Mouse (Mus musculus) MN1 (cell line): Measurements from ENCODE around the gene Zcchc24.
A peak's percentile ranks its signal among the peaks of the same experiment; 100 is the strongest.

ENCODE experiments used
- DNase-seq: peaks from one replicate; pipeline ENCODE4 v3.0.0-alpha.2; 2016; ENCODE audit warnings: low spot score

The Zcchc24 gene

GRCm38 (mm10) chr14:25776294-25776693 is 7.5 kb upstream of the Zcchc24 start:
- no peak for DNase-seq

DNA sequence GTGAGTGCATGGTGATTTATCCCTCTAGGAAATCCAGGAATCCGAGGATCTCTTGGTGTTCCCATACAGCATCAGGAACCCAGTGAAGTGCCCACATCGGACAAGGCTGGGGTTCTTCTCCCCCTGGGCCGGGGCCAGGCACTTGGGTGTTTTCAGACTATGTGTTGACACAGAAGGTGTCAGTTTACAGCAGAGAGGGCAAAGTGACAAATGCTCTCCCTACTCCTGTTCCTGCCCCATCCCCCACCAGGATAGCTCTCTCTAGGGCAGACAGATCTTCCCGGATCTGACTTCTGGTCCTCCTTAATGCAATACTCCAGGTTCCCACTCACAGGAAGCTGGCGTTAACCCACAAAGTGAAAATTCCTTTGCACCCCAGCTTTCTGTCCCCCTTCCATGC is 5.3 kb upstream of the Zcchc24 start:
- no peak for DNase-seq

GRCm38 (mm10) chr14:25773039-25773438 is 4.2 kb upstream of the Zcchc24 start:
- no peak for DNase-seq

GRCm38 (mm10) chr14:25769626-25770306 is 927 bp upstream of the Zcchc24 start:
- DNase-seq: no peak

DNA sequence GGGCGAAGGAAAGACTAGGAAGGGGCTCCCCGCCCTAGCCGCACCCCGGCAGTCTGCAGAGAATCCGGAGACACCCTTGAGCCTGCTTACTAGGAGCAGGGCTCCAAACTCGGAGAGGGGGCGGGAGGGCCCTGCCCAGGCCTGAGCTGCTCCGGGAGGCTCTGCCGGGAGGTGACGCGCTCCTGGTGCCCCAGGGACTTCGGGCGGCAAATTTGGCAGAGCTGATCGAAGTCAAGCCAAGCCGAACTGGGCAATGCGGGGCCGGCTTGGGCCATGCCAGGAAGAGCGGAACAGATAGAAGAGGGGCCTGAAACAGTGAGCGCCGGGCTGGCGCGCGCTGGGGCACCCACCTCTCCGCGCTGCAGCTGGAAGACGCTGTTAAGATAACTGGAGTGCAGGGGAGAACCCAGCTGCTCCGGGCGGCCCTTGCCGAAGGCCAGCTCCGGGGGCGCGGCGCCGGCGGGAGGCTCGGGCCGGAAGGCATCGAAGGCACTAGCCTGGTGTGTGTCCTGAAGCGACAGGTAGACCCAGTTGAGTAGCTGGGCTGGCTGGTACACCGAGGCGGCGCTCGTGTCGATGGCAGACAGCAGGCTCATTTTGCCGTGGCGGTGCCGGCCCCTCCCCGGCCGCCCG is 462 bp downstream of the Zcchc24 start:
- DNase-seq: peak; percentile 60

- no peak for DNase-seq
Observed at GRCm38 (mm10) chr14:25767725-25768203, 1.1 kb downstream of the Zcchc24 start.

- DNase-seq: no peak
Observed at GRCm38 (mm10) chr14:25766441-25766840, 2.4 kb downstream of the Zcchc24 start.

GRCm38 (mm10) chr14:25765921-25766320 is 2.9 kb downstream of the Zcchc24 start:
- no peak for DNase-seq

GRCm38 (mm10) chr14:25765146-25765545 is 3.7 kb downstream of the Zcchc24 start:
- DNase-seq: no peak

GRCm38 (mm10) chr14:25761184-25761583 is 7.7 kb downstream of the Zcchc24 start:
- no peak for DNase-seq

DNA sequence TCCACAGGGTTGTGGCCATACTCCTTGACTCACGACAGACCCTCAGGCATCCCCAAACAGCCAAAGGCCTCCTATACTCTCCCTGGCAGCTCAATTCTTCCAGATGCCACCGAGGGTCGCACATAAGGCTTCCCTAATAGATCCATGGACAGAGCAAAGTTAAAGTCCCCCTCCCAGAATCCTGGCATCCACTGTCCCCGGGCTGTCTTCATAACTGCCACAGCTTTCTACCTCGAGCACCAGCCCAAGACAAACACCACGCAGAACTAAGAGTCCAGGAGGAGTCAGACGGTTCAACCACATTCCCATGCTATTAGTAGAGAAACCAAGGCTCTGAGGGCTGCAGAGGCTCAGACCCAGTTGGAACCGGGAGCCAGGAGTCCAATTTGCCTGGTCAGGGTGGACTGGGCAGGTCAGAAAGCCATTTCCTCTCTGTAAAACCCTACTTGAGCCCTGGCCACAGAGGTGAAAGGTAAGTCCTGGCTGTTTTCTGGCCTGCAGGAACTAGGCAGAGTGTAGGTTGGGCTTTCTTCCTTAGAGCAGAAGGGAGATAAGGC is 8.8 kb downstream of the Zcchc24 start:
- DNase-seq: no peak

DNA sequence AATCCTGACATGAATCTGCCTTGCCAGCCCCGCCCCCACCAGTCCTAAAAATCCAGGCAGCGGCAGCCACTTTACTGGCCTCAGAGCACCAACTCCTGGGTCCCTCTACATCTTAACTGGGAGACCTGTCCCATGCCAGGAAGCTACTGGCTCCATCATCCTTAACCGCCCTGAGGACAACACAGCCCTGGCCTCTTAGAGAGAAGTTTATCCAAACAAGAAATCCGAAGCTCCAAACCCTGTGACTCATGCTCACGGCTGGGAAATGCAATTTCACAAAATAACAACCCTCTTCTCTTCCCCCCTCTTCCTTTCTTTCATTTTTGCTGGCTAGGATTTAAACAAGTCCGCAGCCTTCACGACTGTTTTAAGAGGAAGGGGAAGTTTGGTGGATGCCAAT is 9.3 kb downstream of the Zcchc24 start:
- no peak for DNase-seq

DNA sequence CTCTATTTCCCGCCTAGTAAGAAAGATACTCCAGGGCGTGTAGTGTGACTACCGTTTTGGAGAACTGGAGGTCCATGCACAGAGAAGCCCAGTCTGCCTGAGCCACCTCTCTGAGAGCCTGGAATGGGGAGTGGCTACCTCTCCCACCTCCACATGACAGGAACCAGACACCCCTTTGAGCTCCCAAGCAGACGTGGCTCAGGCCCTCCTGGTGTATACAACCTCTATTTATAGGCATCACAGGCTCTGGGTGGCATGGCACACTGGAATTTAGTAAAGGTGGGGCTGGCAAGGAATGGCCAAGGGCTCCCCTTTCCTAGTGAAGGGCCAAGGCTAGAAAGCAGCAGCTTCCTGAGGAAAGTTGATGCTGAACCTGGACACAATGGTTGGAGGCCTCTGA is 10.9 kb downstream of the Zcchc24 start:
- DNase-seq: no peak

DNA sequence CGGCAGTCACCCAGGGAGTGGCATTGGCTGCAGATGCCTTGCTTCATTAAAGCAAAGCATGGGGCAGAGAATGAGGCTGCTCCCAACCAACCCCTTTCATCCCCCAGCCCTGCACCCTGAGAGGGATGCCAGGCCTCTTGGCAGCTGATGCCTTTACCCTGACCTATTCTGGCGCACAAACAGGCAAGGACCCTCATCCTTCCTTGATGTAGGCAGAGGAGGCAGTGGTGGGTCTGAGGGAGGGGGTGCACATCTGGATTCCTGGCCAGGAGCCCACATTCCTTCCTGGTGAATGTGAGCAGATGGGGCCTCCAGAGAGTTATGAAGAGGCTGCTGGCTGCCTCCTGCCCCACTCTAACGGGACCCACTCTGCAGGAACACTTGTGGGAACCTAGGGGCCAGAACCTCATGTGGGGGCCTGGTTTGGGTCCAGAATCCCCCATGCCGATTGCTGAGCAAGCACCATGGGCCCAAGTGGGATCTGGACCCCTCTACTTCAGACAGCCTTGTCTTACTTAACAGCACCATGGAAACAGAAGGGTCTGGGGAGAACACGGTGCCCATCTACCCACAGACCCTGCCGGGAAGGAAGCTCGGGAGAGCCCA is 12.4 kb downstream of the Zcchc24 start:
- no peak for DNase-seq

GRCm38 (mm10) chr14:25755541-25755940 is 13.3 kb downstream of the Zcchc24 start:
- DNase-seq: no peak

GRCm38 (mm10) chr14:25754531-25755484 is 14.0 kb downstream of the Zcchc24 start:
- no peak for DNase-seq

GRCm38 (mm10) chr14:25753021-25753420 is 15.8 kb downstream of the Zcchc24 start:
- no peak for DNase-seq

DNA sequence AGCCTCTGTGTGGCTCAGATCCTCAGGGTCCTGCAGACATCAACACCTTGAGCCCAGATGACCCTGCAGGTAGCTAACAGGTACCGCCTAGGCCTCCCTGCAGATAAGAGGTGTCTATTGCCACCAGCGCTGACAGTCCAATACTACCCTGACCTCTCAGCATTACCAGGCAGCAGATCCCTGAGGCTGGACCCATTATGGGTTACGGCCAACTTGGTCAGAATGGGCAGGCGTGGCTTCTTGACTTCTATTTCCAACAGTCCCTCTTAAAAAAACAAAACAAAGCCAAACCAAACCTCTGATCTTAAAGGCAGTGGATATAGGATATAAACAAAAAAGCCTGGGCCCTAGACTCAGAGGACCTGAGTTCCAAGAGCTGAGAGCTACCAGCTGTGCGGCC is 17.8 kb downstream of the Zcchc24 start:
- DNase-seq: no peak

DNA sequence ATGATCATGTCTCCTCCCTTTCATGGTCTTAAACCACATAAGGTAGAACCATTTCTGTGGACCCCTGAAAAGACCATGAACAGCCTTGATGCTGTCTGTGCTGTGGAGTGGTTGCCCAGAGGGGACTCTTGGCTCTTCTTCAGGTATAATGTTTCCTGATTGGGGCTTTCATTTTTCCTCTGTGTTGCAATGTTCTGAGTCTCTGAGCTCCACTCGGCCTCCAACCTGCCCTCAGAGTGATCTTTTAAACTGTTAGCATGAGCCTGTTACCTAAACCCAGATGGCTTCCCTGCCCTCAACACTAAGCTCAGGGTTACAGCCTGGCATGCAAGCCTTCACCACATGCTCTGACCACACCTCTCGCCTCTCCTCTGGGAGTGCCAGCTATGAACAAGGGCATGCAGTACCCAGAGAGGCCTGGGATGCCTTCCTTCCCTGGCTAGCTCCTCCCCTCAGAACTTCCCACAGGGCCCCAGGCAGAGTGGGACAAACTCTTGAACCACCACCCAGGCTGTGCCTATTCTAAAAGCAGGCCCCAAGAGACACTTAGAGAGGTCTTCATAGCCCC is 18.3 kb downstream of the Zcchc24 start:
- no peak for DNase-seq

GRCm38 (mm10) chr14:25749143-25749909 is 19.5 kb downstream of the Zcchc24 start:
- peak; percentile 49 for DNase-seq
